Mouse (Mus musculus): ENCODE data around the gene Ap1s2. TPM values are rescaled to one million over a fixed set of nuclear protein-coding genes. Genes with fewer than 3 reads are reported as not detected.

Gene Ap1s2
- polyA plus RNA-seq (2012; rRNA removed), result 1.9 and 2.3 TPM in 2 replicates

GRCm38 (mm10) chrX:163908337-163909250 is at the start of gene Ap1s2:
Ap1s2 (plus strand) TSS chrX:163909017.
- Histone ChIP-seq H3K27me3 (ENCODE audit: control insufficient read depth, insufficient read depth, low read length) (no peaks in the 10 kb centered on the region), H3K36me3 (ENCODE audit: control insufficient read depth, insufficient read depth, low read length) (no peaks in the 10 kb centered on the region), H3K27ac (ENCODE audit: control insufficient read depth, insufficient read depth, low read depth, low read length) (peak within 1 kb of the TSS; percentile 84), H3K4me1 (ENCODE audit: control insufficient read depth, insufficient read depth, low read length) (no peaks in the 10 kb centered on the region), H3K4me3 (ENCODE audit: control insufficient read depth, low read depth, low read length) (peak within 1 kb of the TSS; percentile 84)
- TF ChIP-seq POLR2A (IDR thresholded peaks at IDR 0.05; ENCODE audit: control insufficient read depth, low read depth, low read length) (peak; percentile 42), CTCF (IDR thresholded peaks at IDR 0.05; ENCODE audit: control insufficient read depth, insufficient read depth, insufficient replicate concordance, low read depth, low read length) (no peak)

- no peak overlapping the region for H3K27ac ChIP-seq (ENCODE audit: control insufficient read depth, insufficient read depth, low read depth, low read length)
- H3K27me3 ChIP-seq (ENCODE audit: control insufficient read depth, insufficient read depth, low read length), result no peaks in the 10 kb centered on the region
- H3K4me3 ChIP-seq (ENCODE audit: control insufficient read depth, low read depth, low read length), result no peak overlapping the region
- H3K4me1 ChIP-seq (ENCODE audit: control insufficient read depth, insufficient read depth, low read length), result no peaks in the 10 kb centered on the region
- TF ChIP-seq POLR2A (IDR thresholded peaks at IDR 0.05; ENCODE audit: control insufficient read depth, low read depth, low read length), result no peak
- no peak for TF ChIP-seq CTCF (IDR thresholded peaks at IDR 0.05; ENCODE audit: control insufficient read depth, insufficient read depth, insufficient replicate concordance, low read depth, low read length)
- no peaks in the 10 kb centered on the region for H3K36me3 ChIP-seq (ENCODE audit: control insufficient read depth, insufficient read depth, low read length)
Measured at GRCm38 (mm10) chrX:163867711-163868379, 41.0 kb upstream of the Ap1s2 start.

- no peak overlapping the region for H3K27ac ChIP-seq (ENCODE audit: control insufficient read depth, insufficient read depth, low read depth, low read length)
- H3K4me1 ChIP-seq (ENCODE audit: control insufficient read depth, insufficient read depth, low read length), result no peaks in the 10 kb centered on the region
- no peaks in the 10 kb centered on the region for H3K27me3 ChIP-seq (ENCODE audit: control insufficient read depth, insufficient read depth, low read length)
- H3K4me3 ChIP-seq (ENCODE audit: control insufficient read depth, low read depth, low read length), result no peak overlapping the region
- TF ChIP-seq POLR2A (IDR thresholded peaks at IDR 0.05; ENCODE audit: control insufficient read depth, low read depth, low read length) (no peak), CTCF (IDR thresholded peaks at IDR 0.05; ENCODE audit: control insufficient read depth, insufficient read depth, insufficient replicate concordance, low read depth, low read length) (no peak)
- no peaks in the 10 kb centered on the region for H3K36me3 ChIP-seq (ENCODE audit: control insufficient read depth, insufficient read depth, low read length)
Measured at GRCm38 (mm10) chrX:163868659-163869278, 40.0 kb upstream of the Ap1s2 start.

- Histone ChIP-seq H3K4me1 (ENCODE audit: control insufficient read depth, insufficient read depth, low read length) (no peaks in the 10 kb centered on the region), H3K36me3 (ENCODE audit: control insufficient read depth, insufficient read depth, low read length) (no peaks in the 10 kb centered on the region), H3K4me3 (ENCODE audit: control insufficient read depth, low read depth, low read length) (no peak overlapping the region), H3K27ac (ENCODE audit: control insufficient read depth, insufficient read depth, low read depth, low read length) (no peak overlapping the region), H3K27me3 (ENCODE audit: control insufficient read depth, insufficient read depth, low read length) (no peaks in the 10 kb centered on the region)
- TF ChIP-seq CTCF (IDR thresholded peaks at IDR 0.05; ENCODE audit: control insufficient read depth, insufficient read depth, insufficient replicate concordance, low read depth, low read length) (no peak), POLR2A (IDR thresholded peaks at IDR 0.05; ENCODE audit: control insufficient read depth, low read depth, low read length) (no peak)
Measured at GRCm38 (mm10) chrX:163875932-163876331, 32.9 kb upstream of the Ap1s2 start.

GRCm38 (mm10) chrX:163876636-163877035 is 32.2 kb upstream of the Ap1s2 start:
- no peak for TF ChIP-seq CTCF (IDR thresholded peaks at IDR 0.05; ENCODE audit: control insufficient read depth, insufficient read depth, insufficient replicate concordance, low read depth, low read length)
- Histone ChIP-seq H3K27me3 (ENCODE audit: control insufficient read depth, insufficient read depth, low read length) (no peaks in the 10 kb centered on the region), H3K4me1 (ENCODE audit: control insufficient read depth, insufficient read depth, low read length) (no peaks in the 10 kb centered on the region), H3K27ac (ENCODE audit: control insufficient read depth, insufficient read depth, low read depth, low read length) (no peak overlapping the region), H3K4me3 (ENCODE audit: control insufficient read depth, low read depth, low read length) (no peak overlapping the region), H3K36me3 (ENCODE audit: control insufficient read depth, insufficient read depth, low read length) (no peaks in the 10 kb centered on the region)

- Histone ChIP-seq H3K27me3 (ENCODE audit: control insufficient read depth, insufficient read depth, low read length) (no peaks in the 10 kb centered on the region), H3K4me1 (ENCODE audit: control insufficient read depth, insufficient read depth, low read length) (no peaks in the 10 kb centered on the region), H3K4me3 (ENCODE audit: control insufficient read depth, low read depth, low read length) (no peak overlapping the region)
Measured at GRCm38 (mm10) chrX:163879039-163879438, 29.8 kb upstream of the Ap1s2 start.

GRCm38 (mm10) chrX:163879461-163879860 is 29.4 kb upstream of the Ap1s2 start:
- Histone ChIP-seq H3K4me1 (ENCODE audit: control insufficient read depth, insufficient read depth, low read length) (no peaks in the 10 kb centered on the region), H3K27me3 (ENCODE audit: control insufficient read depth, insufficient read depth, low read length) (no peaks in the 10 kb centered on the region), H3K4me3 (ENCODE audit: control insufficient read depth, low read depth, low read length) (no peak overlapping the region), H3K36me3 (ENCODE audit: control insufficient read depth, insufficient read depth, low read length) (no peaks in the 10 kb centered on the region), H3K27ac (ENCODE audit: control insufficient read depth, insufficient read depth, low read depth, low read length) (no peak overlapping the region)
- TF ChIP-seq POLR2A (IDR thresholded peaks at IDR 0.05; ENCODE audit: control insufficient read depth, low read depth, low read length), result no peak
- TF ChIP-seq CTCF (IDR thresholded peaks at IDR 0.05; ENCODE audit: control insufficient read depth, insufficient read depth, insufficient replicate concordance, low read depth, low read length), result no peak

More at GRCm38 (mm10) chrX:163879039-163879438, 29.8 kb upstream of the Ap1s2 start:
- Histone ChIP-seq H3K36me3 (ENCODE audit: control insufficient read depth, insufficient read depth, low read length) (no peaks in the 10 kb centered on the region), H3K27ac (ENCODE audit: control insufficient read depth, insufficient read depth, low read depth, low read length) (no peak overlapping the region)
- no peak for TF ChIP-seq CTCF (IDR thresholded peaks at IDR 0.05; ENCODE audit: control insufficient read depth, insufficient read depth, insufficient replicate concordance, low read depth, low read length)
- TF ChIP-seq POLR2A (IDR thresholded peaks at IDR 0.05; ENCODE audit: control insufficient read depth, low read depth, low read length), result no peak

Data from testis, adult 2 months (tissue).